In genomic region chr7:141056976-141057375, GRCm38 (mm10) we compare ENCODE assay signal across 25 mouse cellular contexts. TPM values are rescaled to one million over a fixed set of nuclear protein-coding genes. Genes with fewer than 3 reads are reported as not detected.
DNase-seq lines count a peak whose midpoint lies in the region; ATAC-seq and TF ChIP-seq lines count a peak whose summit lies in the region.
"Had no signal": no experiment of that assay in that cellular context is flagged by ENCODE, and none has a peak within 500 bp of the region (broad histone marks: within the 10 kb centered on the region; RNA-seq: fewer than 3 reads in every experiment).

No protein-coding gene starts in this region.

- H3K36me3 ChIP-seq in ES-Bruce4 (ENCODE audit: control insufficient read depth, insufficient read depth, low read length, poor library complexity, severe bottlenecking): no peaks in the 10 kb centered on the region
- H3K36me3 ChIP-seq: embryonic facial prominence, embryonic 12.5 days; heart, embryonic 13.5 days; hindbrain, embryonic 15.5 days had no signal

- peaks cover 3% of the 10 kb centered on the region for H3K4me1 ChIP-seq in ES-Bruce4 (ENCODE audit: control insufficient read depth, insufficient read depth, low read length)

- peak; percentile 39; the same call in 1 of the 2 replicates for ATAC-seq in common myeloid progenitor, adult 5-6 weeks (replicated peaks; ENCODE audit: low read depth, poor library complexity, severe bottlenecking)
- peak; percentile 57 for ATAC-seq in monocyte, adult 5-6 weeks (replicated peaks; ENCODE audit: insufficient number of reproducible peaks, low FRiP score, low TSS enrichment, poor library complexity, severe bottlenecking)
- ATAC-seq: activated CD4-positive, CD25-positive, alpha-beta regulatory T cell, adult 4 months; forebrain, embryonic 16.5 days; intestine, embryonic 16.5 days had no signal

- DNase-seq in A20 (ENCODE audit: low read depth, low spot score): peak; percentile 57
- no peak for DNase-seq in kidney, postnatal 4 days
- no peak for DNase-seq in cerebellum, adult 11 months
- DNase-seq in layer of hippocampus, postnatal 14 days (ENCODE audit: low spot score in 2 of 2): no peak
- DNase-seq: adrenal gland, postnatal 14 days; cerebellum, adult 18-20 months; embryo, embryonic 11 days; gastrocnemius, postnatal 14 days; heart, postnatal 36 days had no signal

- H3K27me3 ChIP-seq in ES-Bruce4 (ENCODE audit: control insufficient read depth, insufficient read depth, low read length, poor library complexity, severe bottlenecking): no peaks in the 10 kb centered on the region
- H3K27me3 ChIP-seq: embryonic facial prominence, embryonic 12.5 days; forebrain, embryonic 12.5 days; hindbrain, embryonic 15.5 days had no signal

- no peak overlapping the region for H3K9ac ChIP-seq in ES-Bruce4 (ENCODE audit: low read depth, poor library complexity, severe bottlenecking)
- H3K9ac ChIP-seq: embryonic facial prominence, embryonic 12.5 days; forebrain, embryonic 12.5 days; heart, embryonic 13.5 days; hindbrain, embryonic 15.5 days had no signal

- no peak for TF ChIP-seq CTCF in ES-Bruce4 (IDR thresholded peaks at IDR 0.05; ENCODE audit: low read depth, low read length)

- no peak for TF ChIP-seq EP300 in ES-Bruce4 (IDR thresholded peaks at IDR 0.05; ENCODE audit: insufficient read depth, low read depth, low read length)

- H3K27ac ChIP-seq in ES-Bruce4 (ENCODE audit: insufficient read depth, low read length): peak overlapping the region; percentile 61
- H3K27ac ChIP-seq: embryonic facial prominence, embryonic 12.5 days; forebrain, embryonic 12.5 days; heart, embryonic 13.5 days; hindbrain, embryonic 15.5 days had no signal

- no peaks in the 10 kb centered on the region for H3K9me3 ChIP-seq in ES-Bruce4 (replicated peaks; ENCODE audit: control insufficient read depth, insufficient read depth, low read length, poor library complexity, severe bottlenecking)
- H3K9me3 ChIP-seq: embryonic facial prominence, embryonic 12.5 days; forebrain, embryonic 12.5 days; hindbrain, embryonic 15.5 days had no signal

- no peak overlapping the region for H3K4me3 ChIP-seq in ES-Bruce4 (ENCODE audit: low read depth, low read length)
- H3K4me3 ChIP-seq: embryonic facial prominence, embryonic 12.5 days; forebrain, embryonic 12.5 days; heart, embryonic 13.5 days; hindbrain, embryonic 15.5 days had no signal

- no peak for TF ChIP-seq POLR2A in ES-Bruce4 (IDR thresholded peaks at IDR 0.05; ENCODE audit: insufficient read depth, low read length)

RNA-seq across cellular contexts. Expression of gene B4galnt4, which starts 3.9 kb away (rescaled TPM):
- 18.3 and 22.2 TPM in 2 replicates for polyA plus RNA-seq in ES-Bruce4 (2011; ENCODE audit: insufficient read depth, insufficient read length, low read depth, missing spikeins)
- total RNA-seq in common myeloid progenitor, adult 5-6 weeks (2017): 0.19 and 0.82 TPM in 2 replicates
- total RNA-seq in monocyte, adult 5-6 weeks (2017): 0.10 TPM in 1 of 3 replicates, not detected in the others
- total RNA-seq in layer of hippocampus, postnatal 14 days (2021): 10 to 100 TPM; 90.0 to 97.9 TPM
- total RNA-seq: gastrocnemius, adult 18-20 months; heart, adult 8-10 months; heart, postnatal 36 days had no signal

RNA-seq across cellular contexts. Expression of gene Pkp3, which starts 21.0 kb away (rescaled TPM):
- polyA plus RNA-seq in ES-Bruce4 (2011; ENCODE audit: insufficient read depth, insufficient read length, low read depth, missing spikeins): 19.6 and 22.0 TPM in 2 replicates
- total RNA-seq in common myeloid progenitor, adult 5-6 weeks (2017): 0.19 and 3.4 TPM in 2 replicates
- 14.0 to 17.9 TPM (median 14.2 TPM) in 3 replicates for total RNA-seq in monocyte, adult 5-6 weeks (2017)
- total RNA-seq in layer of hippocampus, postnatal 14 days (2021): not detected
- total RNA-seq: gastrocnemius, adult 18-20 months; gastrocnemius, postnatal 14 days; heart, postnatal 36 days had no signal
- polyA plus RNA-seq: forebrain, embryonic 16.5 days had no signal

RNA-seq across cellular contexts. Expression of gene Gm17387, which starts 28.0 kb away (rescaled TPM):
- polyA plus RNA-seq in ES-Bruce4 (2011; ENCODE audit: insufficient read depth, insufficient read length, low read depth, missing spikeins): not detected in 2 replicates
- total RNA-seq in common myeloid progenitor, adult 5-6 weeks (2017): not detected in 2 replicates
- total RNA-seq in monocyte, adult 5-6 weeks (2017): not detected in 3 replicates
- not detected for total RNA-seq in layer of hippocampus, postnatal 14 days (2021)
- total RNA-seq: adrenal gland, adult 18-20 months; adrenal gland, postnatal 14 days; gastrocnemius, adult 18-20 months; gastrocnemius, postnatal 14 days; heart, adult 8-10 months; heart, postnatal 36 days had no signal
- polyA plus RNA-seq: activated CD4-positive, CD25-positive, alpha-beta regulatory T cell, adult 4 months; embryonic facial prominence, embryonic 12.5 days; forebrain, embryonic 12.5 days; forebrain, embryonic 16.5 days; gonadal fat pad, adult 2 months; heart, embryonic 13.5 days; heart, postnatal 0 days; hindbrain, embryonic 11.5 days; hindbrain, embryonic 15.5 days; intestine, embryonic 16.5 days had no signal

RNA-seq across cellular contexts. Expression of gene Ifitm6, which starts 39.3 kb away (rescaled TPM):
- not detected in 2 replicates for polyA plus RNA-seq in ES-Bruce4 (2011; ENCODE audit: insufficient read depth, insufficient read length, low read depth, missing spikeins)
- total RNA-seq in common myeloid progenitor, adult 5-6 weeks (2017): 8.2 TPM in 1 of 2 replicates, not detected in the other
- 268 to 573 TPM (median 450 TPM) in 3 replicates for total RNA-seq in monocyte, adult 5-6 weeks (2017)
- total RNA-seq in layer of hippocampus, postnatal 14 days (2021): not detected
- total RNA-seq: gastrocnemius, adult 18-20 months; gastrocnemius, postnatal 14 days had no signal
- polyA plus RNA-seq: forebrain, embryonic 12.5 days; hindbrain, embryonic 11.5 days had no signal

RNA-seq across cellular contexts. Expression of gene Sigirr, which starts 43.4 kb away (rescaled TPM):
- 15.4 and 23.2 TPM in 2 replicates for polyA plus RNA-seq in ES-Bruce4 (2011; ENCODE audit: insufficient read depth, insufficient read length, low read depth, missing spikeins)
- 17.7 and 26.1 TPM in 2 replicates for total RNA-seq in common myeloid progenitor, adult 5-6 weeks (2017)
- total RNA-seq in monocyte, adult 5-6 weeks (2017): 9.1 to 25.0 TPM (median 12.5 TPM) in 3 replicates
- total RNA-seq in layer of hippocampus, postnatal 14 days (2021): 1 to 10 TPM; 2.3 to 3.0 TPM

Comparison
In these comparisons a context has a peak if more than half of its experiments do, and no peak if none do; other contexts are left out.
1. RNA of gene B4galnt4, which starts 3.9 kb away (total RNA-seq): 90.0 to 97.9 TPM in layer of hippocampus, postnatal 14 days; 0.19 to 0.82 TPM in common myeloid progenitor, adult 5-6 weeks and 0.10 TPM in monocyte, adult 5-6 weeks; every median in the first group is over 10 times any median in the second.